Mouse (Mus musculus): ENCODE results near the gene Rfng. TPM values are rescaled to one million over a fixed set of nuclear protein-coding genes. Genes with fewer than 3 reads are reported as not detected.
"Not testable (repeated sequence)": the region's sequence is repeated elsewhere in the genome, so short reads cannot be mapped to it uniquely, and the experiment has no call there.

Gene Rfng
- 83.9 and 102 TPM in 2 replicates for polyA plus RNA-seq (2014; fragmentation: Nextera tagmentation; extraction: Ambion mirVana)

DNA sequence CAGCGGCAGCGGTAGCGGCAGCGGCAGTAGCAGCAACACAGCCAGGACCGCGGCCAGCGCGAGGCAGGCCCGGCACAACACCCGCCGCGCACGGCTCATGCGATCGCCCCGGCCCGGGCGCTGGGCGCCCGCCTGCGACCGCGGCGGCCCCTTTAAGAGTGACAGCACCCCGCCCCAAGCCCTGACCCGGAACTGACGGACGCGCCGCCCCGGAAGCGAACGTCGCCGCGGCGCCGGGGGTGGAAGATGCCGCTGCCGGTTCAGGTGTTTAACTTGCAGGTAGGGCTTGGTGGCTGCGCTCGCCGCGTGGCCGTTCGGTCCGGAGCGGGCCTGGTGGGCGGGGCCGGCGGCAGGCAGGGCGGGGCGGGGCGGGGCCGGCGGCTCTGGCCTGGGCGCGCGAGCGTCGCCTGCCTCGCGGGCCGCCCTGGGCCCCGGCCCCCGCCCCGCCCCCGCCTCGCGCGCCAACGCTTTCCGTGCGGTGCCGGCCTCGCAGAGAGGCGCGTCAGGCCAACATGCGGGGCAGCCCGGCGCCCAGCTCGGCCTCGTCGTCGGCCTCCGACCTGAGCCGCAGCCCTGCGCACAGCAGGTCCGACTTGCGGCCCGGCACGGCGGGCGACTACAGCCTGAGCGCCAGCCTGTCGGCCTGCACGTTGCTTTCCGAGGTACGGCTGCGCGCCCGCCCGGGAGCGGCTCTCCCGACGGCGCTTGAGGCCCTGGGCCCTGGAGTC, at the start of gene Rfng, which contains the start of gene Gps1:
Gene Rfng (minus strand): TSS at position 144 of the 728 bp plus-strand sequence.
Gene Gps1 (plus strand): TSS at position 209 of the 728 bp plus-strand sequence.
- Histone ChIP-seq H3K4me1 (ENCODE audit: control insufficient read depth, insufficient read depth, low read length) (peaks cover 15% of the 10 kb centered on the region), H3K4me2 (ENCODE audit: low read length) (peak within 1 kb of the TSS; percentile 90), H3K4me3 (replicated peaks; ENCODE audit: low read depth, low read length) (peak within 1 kb of the TSS; percentile 91), H3K27ac (replicated peaks; ENCODE audit: low read depth, low read length) (peak within 1 kb of the TSS; percentile 83), H3K9me3 (ENCODE audit: control insufficient read depth, low read length) (no peaks in the 10 kb centered on the region), H3K27me3 (ENCODE audit: control insufficient read depth, insufficient read depth, low read length) (no peaks in the 10 kb centered on the region), H3K9ac (replicated peaks; ENCODE audit: low read length) (peak within 1 kb of the TSS; percentile 97), H3K36me3 (ENCODE audit: control insufficient read depth, insufficient read depth, low read length) (peaks cover 65% of the 10 kb centered on the region)
- DNase-seq: peak; percentile 93
- peak; percentile 86 for ATAC-seq (ENCODE audit: low FRiP score, low TSS enrichment)
- WGBS: under 1% methylated on average over 105 of the region's 107 CpGs

DNA sequence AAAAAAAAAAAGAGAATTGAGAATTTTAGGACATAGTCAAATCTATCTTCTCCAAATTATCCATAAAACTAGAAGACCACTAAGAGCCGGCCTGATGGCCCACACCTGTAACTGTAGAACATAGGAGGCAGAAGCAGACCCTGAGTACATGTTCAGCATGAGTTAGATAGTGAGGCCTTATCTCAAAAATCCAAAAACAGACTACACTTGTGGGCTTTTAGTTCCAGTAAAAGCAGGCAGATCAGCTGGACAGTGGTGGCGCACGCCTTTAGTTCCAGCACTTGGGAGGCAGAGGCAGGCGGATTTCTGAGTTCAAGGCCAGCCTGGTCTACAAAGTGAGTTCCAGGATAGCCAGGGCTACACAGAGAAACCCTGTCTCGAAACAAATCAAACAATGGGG, 49.0 kb upstream of the Rfng start:
- 92% methylated on average over 5 of the region's 5 CpGs for WGBS
- not testable (repeated sequence) for H3K4me3 ChIP-seq (replicated peaks; ENCODE audit: low read depth, low read length); H3K9me3 ChIP-seq (ENCODE audit: control insufficient read depth, low read length); H3K4me1 ChIP-seq (ENCODE audit: control insufficient read depth, insufficient read depth, low read length); H3K4me2 ChIP-seq (ENCODE audit: low read length); H3K9ac ChIP-seq (replicated peaks; ENCODE audit: low read length); H3K27me3 ChIP-seq (ENCODE audit: control insufficient read depth, insufficient read depth, low read length); ATAC-seq (ENCODE audit: low FRiP score, low TSS enrichment); DNase-seq; H3K36me3 ChIP-seq (ENCODE audit: control insufficient read depth, insufficient read depth, low read length)
- H3K27ac ChIP-seq (replicated peaks; ENCODE audit: low read depth, low read length): peak overlapping the region; percentile 68

DNA sequence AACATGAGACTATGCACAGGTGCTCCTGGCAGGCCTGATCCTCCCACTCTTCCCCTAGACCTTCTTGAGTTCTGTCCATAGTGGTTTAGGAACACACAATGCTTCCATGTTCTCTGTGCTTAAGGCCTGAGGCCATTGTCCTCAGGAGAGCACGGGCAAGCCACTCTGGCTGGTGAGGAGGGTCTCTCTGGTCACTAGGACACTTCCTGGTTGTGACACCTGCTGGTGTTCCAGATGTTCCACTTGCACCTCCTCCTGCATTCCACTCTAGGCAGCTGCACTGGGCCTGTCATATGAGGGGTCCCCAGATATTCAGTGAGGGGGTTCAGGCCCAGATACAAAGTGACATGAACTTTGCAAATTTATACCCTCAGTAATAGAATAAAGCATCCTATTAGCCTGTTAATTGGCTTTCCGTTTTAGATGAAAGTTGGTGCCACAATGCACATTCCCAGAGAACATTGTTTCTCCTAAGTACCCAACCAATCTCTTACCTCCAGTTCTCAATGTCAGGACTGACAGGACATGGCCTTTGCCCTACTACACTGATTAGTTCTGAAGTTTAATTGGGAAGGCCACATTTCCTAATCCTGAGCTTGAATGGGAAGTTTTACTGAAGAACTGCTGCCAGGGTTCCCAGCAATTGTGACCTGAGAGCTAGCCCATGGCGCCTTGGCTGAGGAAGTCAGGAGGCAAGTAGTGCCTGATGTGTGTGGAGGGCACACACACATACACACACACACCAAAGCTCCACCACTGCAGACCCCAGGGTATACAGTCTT, 47.8 kb upstream of the Rfng start:
- no peaks in the 10 kb centered on the region for H3K9me3 ChIP-seq (ENCODE audit: control insufficient read depth, low read length)
- 91% methylated on average over 3 of the region's 3 CpGs for WGBS
- H3K27me3 ChIP-seq (ENCODE audit: control insufficient read depth, insufficient read depth, low read length): no peaks in the 10 kb centered on the region
- H3K36me3 ChIP-seq (ENCODE audit: control insufficient read depth, insufficient read depth, low read length): no peaks in the 10 kb centered on the region
- no peak overlapping the region for H3K27ac ChIP-seq (replicated peaks; ENCODE audit: low read depth, low read length)
- DNase-seq (no peak), ATAC-seq (ENCODE audit: low FRiP score, low TSS enrichment) (no peak)
- H3K4me1 ChIP-seq (ENCODE audit: control insufficient read depth, insufficient read depth, low read length): peaks cover 9% of the 10 kb centered on the region
- no peak overlapping the region for H3K4me3 ChIP-seq (replicated peaks; ENCODE audit: low read depth, low read length)
- H3K9ac ChIP-seq (replicated peaks; ENCODE audit: low read length): no peak overlapping the region
- H3K4me2 ChIP-seq (ENCODE audit: low read length): no peak overlapping the region

DNA sequence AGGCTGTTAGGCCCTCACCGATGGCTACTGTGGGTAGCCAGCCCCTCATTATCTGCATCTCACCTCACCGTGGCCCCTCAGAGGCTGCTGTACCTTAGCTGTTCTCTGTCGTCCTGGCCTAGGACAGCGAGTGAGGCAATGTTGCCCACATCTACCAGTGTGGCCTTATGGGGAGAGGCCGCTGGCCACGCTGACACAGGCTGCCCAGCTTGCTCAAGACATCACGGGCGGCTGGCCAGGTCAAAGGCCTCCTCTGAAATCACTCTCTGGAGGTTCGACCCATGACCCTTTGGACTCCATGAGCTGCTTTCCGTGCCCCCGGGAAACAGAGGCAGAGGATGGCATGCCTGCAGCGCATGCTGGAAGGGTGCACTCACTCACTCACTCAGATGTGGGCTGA, 46.7 kb upstream of the Rfng start:
- H3K9me3 ChIP-seq (ENCODE audit: control insufficient read depth, low read length): no peaks in the 10 kb centered on the region
- no peaks in the 10 kb centered on the region for H3K27me3 ChIP-seq (ENCODE audit: control insufficient read depth, insufficient read depth, low read length)
- 86% methylated on average over 12 of the region's 12 CpGs for WGBS
- H3K4me1 ChIP-seq (ENCODE audit: control insufficient read depth, insufficient read depth, low read length): peaks cover 13% of the 10 kb centered on the region
- no peak overlapping the region for H3K27ac ChIP-seq (replicated peaks; ENCODE audit: low read depth, low read length)
- no peak overlapping the region for H3K4me3 ChIP-seq (replicated peaks; ENCODE audit: low read depth, low read length)
- no peaks in the 10 kb centered on the region for H3K36me3 ChIP-seq (ENCODE audit: control insufficient read depth, insufficient read depth, low read length)
- no peak overlapping the region for H3K4me2 ChIP-seq (ENCODE audit: low read length)
- no peak for DNase-seq
- no peak overlapping the region for H3K9ac ChIP-seq (replicated peaks; ENCODE audit: low read length)
- no peak for ATAC-seq (ENCODE audit: low FRiP score, low TSS enrichment)

DNA sequence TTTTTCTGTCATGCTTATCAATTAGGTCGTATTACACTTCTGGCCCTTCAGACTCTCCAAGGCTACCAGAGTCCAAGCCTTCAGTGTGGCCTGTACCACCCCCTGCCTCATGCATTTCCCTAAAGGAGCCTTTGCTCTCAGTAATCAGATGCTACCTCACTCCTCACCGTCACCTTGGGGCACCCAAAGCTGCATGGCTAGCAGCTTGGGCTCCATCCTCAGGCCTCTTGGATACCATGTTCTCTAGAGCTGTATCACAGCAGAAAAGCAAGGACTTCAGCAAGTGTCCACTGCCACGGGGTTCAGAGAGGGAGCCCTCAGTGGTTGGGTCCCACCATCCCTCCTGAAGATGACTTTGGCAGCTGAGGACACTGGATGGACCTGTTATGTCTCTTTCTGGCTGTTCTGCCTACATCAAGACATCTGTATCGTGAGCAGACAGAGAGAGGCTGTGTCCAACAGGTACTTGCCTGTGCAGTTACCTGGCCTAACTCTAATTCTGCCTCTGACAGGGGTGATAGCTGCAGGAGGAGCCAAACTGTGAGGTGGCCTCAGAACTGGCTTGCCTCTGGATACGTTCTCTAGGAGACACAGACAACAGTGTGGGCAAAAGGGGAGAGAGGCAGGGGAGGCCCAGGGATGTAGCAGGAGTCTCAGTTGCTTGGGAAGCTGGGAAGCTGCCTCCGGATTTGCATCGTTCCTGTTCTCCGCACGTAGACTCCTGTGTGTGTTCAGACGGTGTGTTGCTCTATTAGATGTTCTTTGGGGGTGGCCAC, 45.9 kb upstream of the Rfng start:
- no peak for DNase-seq
- 88% methylated on average over 10 of the region's 10 CpGs for WGBS
- H3K4me1 ChIP-seq (ENCODE audit: control insufficient read depth, insufficient read depth, low read length): peaks cover 21% of the 10 kb centered on the region
- no peak for ATAC-seq (ENCODE audit: low FRiP score, low TSS enrichment)
- no peak overlapping the region for H3K27ac ChIP-seq (replicated peaks; ENCODE audit: low read depth, low read length)
- no peak overlapping the region for H3K4me3 ChIP-seq (replicated peaks; ENCODE audit: low read depth, low read length)
- H3K4me2 ChIP-seq (ENCODE audit: low read length): no peak overlapping the region
- no peak overlapping the region for H3K9ac ChIP-seq (replicated peaks; ENCODE audit: low read length)
- H3K9me3 ChIP-seq (ENCODE audit: control insufficient read depth, low read length): no peaks in the 10 kb centered on the region
- no peaks in the 10 kb centered on the region for H3K27me3 ChIP-seq (ENCODE audit: control insufficient read depth, insufficient read depth, low read length)
- no peaks in the 10 kb centered on the region for H3K36me3 ChIP-seq (ENCODE audit: control insufficient read depth, insufficient read depth, low read length)

DNA sequence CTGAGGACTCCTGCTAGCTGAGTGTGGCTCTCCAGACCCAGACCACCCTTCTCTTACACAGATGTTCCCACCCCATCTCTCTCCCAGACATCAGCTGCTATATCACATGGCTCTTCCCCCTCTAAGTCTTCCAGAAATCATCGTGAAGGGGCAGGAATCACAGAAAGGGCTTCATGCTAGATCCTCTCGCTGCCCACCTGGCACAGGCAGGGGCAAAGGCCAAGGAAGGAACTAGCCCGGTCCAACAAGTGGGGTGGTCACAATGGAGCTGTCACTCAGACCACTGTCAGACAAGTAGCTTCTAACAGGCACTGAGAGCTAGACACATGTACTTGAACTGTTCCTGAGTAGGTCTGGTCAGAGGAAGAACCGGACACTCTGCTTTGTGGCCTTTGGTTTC, 44.4 kb upstream of the Rfng start:
- Histone ChIP-seq H3K27me3 (ENCODE audit: control insufficient read depth, insufficient read depth, low read length) (no peaks in the 10 kb centered on the region), H3K27ac (replicated peaks; ENCODE audit: low read depth, low read length) (no peak overlapping the region), H3K36me3 (ENCODE audit: control insufficient read depth, insufficient read depth, low read length) (no peaks in the 10 kb centered on the region), H3K4me1 (ENCODE audit: control insufficient read depth, insufficient read depth, low read length) (peaks cover 13% of the 10 kb centered on the region), H3K4me3 (replicated peaks; ENCODE audit: low read depth, low read length) (no peak overlapping the region), H3K9me3 (ENCODE audit: control insufficient read depth, low read length) (no peaks in the 10 kb centered on the region), H3K4me2 (ENCODE audit: low read length) (no peak overlapping the region), H3K9ac (replicated peaks; ENCODE audit: low read length) (no peak overlapping the region)
- ATAC-seq (ENCODE audit: low FRiP score, low TSS enrichment): no peak
- no peak for DNase-seq
- 70% methylated on average over 4 of the region's 4 CpGs for WGBS

DNA sequence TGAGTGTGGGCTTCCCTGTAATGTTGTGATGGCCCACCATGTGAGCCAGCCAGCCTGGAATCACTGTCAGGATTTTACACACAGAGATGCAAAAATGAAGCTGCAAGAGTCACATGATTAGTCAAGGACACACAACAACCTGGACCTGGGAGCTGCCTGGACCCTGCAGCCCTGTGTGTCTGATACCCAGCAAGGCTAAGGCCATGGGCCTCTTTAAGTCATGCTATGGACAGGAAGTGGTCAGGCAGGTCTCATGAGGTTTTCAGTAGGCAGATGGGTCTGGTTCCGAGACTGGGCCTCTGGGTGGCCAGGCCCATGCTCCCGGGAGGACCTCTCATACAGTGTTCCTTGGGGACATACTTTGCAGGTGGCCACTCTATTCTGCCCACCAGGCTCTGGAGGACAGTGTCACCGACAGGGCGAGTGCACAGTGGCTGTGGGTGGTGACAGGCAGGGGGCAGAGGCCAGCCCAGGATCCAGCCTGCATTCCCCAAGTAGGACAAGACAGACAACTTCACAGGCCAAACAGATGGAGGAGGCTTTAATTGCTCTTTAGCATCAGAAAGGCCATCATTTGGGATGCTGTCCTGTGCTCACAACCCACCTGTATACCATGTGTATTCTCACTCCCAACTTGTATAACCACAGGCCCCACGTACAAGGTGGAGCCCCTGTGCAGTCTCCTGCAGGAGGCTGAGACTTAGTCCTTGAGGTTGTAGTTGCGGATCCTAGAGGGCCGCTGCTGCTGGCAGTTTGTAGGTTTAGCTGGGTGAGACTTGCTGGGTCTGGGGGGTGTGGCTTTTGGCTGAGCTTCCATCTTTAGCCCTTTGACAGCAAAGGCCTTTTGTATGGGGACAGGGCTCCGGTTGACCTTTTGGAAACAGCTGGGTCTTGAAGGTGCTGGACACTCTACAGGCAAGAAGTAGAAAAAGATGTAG, 42.3 kb upstream of the Rfng start:
- H3K36me3 ChIP-seq (ENCODE audit: control insufficient read depth, insufficient read depth, low read length): peaks cover 8% of the 10 kb centered on the region
- DNase-seq: no peak
- H3K4me3 ChIP-seq (replicated peaks; ENCODE audit: low read depth, low read length): no peak overlapping the region
- no peaks in the 10 kb centered on the region for H3K9me3 ChIP-seq (ENCODE audit: control insufficient read depth, low read length)
- no peaks in the 10 kb centered on the region for H3K27me3 ChIP-seq (ENCODE audit: control insufficient read depth, insufficient read depth, low read length)
- H3K4me1 ChIP-seq (ENCODE audit: control insufficient read depth, insufficient read depth, low read length): peaks cover 32% of the 10 kb centered on the region
- peak overlapping the region; percentile 21; the same call in 1 of the 2 replicates for H3K9ac ChIP-seq (replicated peaks; ENCODE audit: low read length)
- 81% methylated on average over 8 of the region's 8 CpGs for WGBS
- no peak overlapping the region for H3K4me2 ChIP-seq (ENCODE audit: low read length)
- peak overlapping the region; percentile 100 for H3K27ac ChIP-seq (replicated peaks; ENCODE audit: low read depth, low read length)
- no peak for ATAC-seq (ENCODE audit: low FRiP score, low TSS enrichment)

Data from midbrain, embryonic 14.5 days (tissue).